Mouse (Mus musculus): ENCODE results near the gene Bptf. TPM values are rescaled to one million over a fixed set of nuclear protein-coding genes. Genes with fewer than 3 reads are reported as not detected.
"Not testable (repeated sequence)": the region's sequence is repeated elsewhere in the genome, so short reads cannot be mapped to it uniquely, and the experiment has no call there.

The Bptf gene
- total RNA-seq, 2 experiments from 2014 or later, result 25.9 to 27.7 TPM

- no peak for DNase-seq
- intact Hi-C loops (cut with DNase I), result loop anchor here (1.0 kb wide), 1 partner anchor 44 kb away; no protein-coding TSS in a partner anchor
These were observed 131.9 kb downstream of the Bptf start for GRCm38 (mm10) chr11:106999949-107000513.

DNA sequence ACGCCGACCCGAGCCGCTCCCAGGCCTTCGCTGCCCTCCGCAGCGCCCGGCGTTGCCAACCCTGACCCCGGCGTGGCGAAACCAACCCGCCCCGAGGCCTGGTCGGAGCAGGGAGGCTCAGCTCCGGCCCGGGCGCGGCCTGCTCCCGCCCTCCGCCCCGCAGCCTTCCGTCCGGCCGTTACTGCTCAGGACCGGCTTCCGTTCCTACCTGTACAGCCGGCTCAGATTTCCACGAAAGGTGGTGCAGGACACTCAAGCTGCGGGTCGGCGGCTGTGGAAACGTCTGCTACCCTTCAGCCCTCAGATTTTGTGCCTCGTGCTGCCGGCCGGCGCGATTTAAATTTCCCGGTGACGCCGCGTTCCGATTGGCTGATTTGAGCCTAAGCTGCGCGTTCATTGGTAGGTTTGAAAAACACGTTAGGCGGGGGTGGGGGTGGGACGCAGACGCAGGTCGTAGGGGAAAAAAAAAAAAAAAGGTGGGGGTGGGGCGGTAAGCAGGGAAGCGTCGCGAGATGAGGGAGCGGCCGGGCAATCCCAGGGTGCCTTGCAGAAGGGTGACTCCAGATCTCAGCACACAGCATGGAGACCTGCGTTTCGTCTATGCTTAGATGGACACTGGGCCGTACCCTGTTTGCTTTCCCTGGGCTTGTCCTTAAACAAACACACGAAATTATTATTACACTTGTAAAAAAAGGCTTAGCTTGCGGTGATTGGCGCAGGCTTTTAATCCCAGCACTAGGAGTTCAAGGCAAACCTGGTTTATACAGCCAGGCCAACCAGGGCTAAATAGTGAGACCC lies 132.6 kb downstream of the Bptf start, which contains the start of gene Kpna2:
TSS of gene Kpna2 (minus strand) at position 391 of the 798 bp plus-strand sequence.
- intact Hi-C loops (cut with DNase I), result loop anchor here (1.0 kb wide), 1 partner anchor 45 kb away; no protein-coding TSS in a partner anchor
- peak; percentile 90 for DNase-seq

DNA sequence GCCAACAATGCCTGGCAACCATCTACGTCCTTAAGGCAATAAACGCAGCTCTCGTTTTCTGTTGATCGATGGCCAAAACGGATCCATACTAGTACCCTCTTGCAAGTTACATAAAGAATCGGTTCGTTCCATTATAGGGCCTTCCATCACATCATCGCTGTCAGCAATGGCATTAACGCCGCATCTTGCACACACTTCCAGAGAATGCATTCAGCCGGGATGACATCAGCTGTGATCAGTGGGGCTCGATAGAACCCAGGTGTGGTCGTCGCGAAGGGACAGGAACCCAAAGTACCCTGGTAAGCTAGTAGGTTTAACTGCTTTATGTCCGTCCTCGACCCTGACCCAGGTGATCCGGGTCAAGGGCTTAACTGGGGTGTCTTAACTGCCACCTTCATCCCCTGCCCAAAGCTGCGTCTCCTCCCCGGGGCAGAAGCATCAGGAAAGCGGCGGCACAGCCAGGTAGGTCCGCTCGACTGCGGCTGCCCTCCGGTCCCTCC lies 133.2 kb downstream of the Bptf start:
- DNase-seq, result peak; percentile 28 to 33
- intact Hi-C loops (cut with DNase I), result loop anchor here (1.0 kb wide), 1 partner anchor 46 kb away; no protein-coding TSS in a partner anchor

DNA sequence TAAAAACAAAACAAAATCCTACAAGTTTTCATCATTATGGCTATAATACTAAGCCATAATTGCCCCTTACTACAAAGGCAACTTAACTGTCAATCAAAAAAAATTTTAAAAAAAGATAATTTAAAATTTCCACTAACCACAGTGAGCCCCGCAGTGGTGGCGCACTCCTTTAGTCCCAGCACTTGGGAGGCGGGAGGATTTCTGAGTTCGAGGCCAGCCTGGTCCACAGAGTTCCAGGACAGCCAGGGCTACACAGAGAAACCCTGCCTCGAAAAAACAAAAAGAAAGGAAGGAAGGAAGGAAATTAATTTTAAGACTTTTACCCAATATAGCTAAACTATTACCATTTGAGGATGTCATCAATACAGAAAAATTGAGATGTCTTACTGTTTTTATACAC lies 134.0 kb downstream of the Bptf start:
- intact Hi-C loops (cut with DNase I), result no loop called here
- DNase-seq, result no peak

- DNase-seq; intact Hi-C loops (cut with DNase I): not testable (repeated sequence)
These were observed 135.4 kb downstream of the Bptf start for GRCm38 (mm10) chr11:106996492-106996891.

- intact Hi-C loops (cut with DNase I), result no loop called here
- DNase-seq, result no peak
These were observed 137.5 kb downstream of the Bptf start for GRCm38 (mm10) chr11:106994246-106995085.

GRCm38 (mm10) chr11:106987384-106987783 lies 144.5 kb downstream of the Bptf start:
- intact Hi-C loops (cut with DNase I), result no loop called here

DNA sequence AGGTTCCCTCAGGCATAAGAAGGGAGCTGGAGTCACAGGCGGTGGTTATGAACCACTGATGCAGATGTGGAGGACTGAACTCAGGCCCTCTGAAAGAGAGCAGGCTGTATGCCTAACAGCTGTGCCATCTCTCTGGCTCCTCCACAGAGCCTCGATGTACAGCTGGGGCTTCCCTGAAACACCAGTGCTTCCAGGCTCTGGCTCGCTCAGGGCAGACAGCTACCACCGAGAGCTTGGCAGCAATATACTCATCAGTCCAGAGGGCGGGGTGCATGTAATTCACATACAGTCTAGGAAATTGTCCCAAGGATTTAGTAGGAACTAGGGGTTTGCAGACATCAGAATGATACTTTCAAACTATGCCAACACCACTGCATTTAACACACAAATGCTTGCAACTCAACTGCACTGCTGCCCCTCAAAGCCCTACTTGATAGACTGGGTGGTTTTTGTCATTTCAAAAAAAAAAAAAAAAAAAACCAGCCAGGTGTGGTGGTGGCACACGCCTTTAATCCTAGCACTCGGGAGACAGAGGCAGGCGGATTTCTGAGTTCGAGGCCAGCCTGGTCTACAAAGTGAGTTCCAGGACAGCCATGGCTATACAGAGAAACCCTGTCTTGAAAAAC lies 145.8 kb downstream of the Bptf start:
- intact Hi-C loops (cut with DNase I); DNase-seq: not testable (repeated sequence)

More at GRCm38 (mm10) chr11:106987384-106987783, 144.5 kb downstream of the Bptf start:
- no peak for DNase-seq

Other genes starting within 250 kb of the Bptf start
- 10 to 100 TPM; 35.9 to 38.9 TPM for gene Smurf2, start 211.4 kb downstream of the Bptf start, total RNA-seq (2021)
- gene Kpna2, start 132.6 kb downstream of the Bptf start, total RNA-seq (2021), result 10 to 100 TPM; 60.8 to 67.1 TPM
- 1 to 10 TPM; 2.0 to 2.3 TPM for gene 1810010H24Rik, start 106.4 kb downstream of the Bptf start, total RNA-seq (2021)
- 10 to 100 TPM; 17.1 to 19.3 TPM for gene Nol11, start 57.3 kb upstream of the Bptf start, total RNA-seq (2021)

Data from heart, postnatal 36 days (tissue).